Mouse (Mus musculus): ENCODE results near the gene Spice1. TPM values are rescaled to one million over a fixed set of nuclear protein-coding genes. Genes with fewer than 3 reads are reported as not detected.

Gene Spice1
- polyA plus RNA-seq, 1 experiment from 2014 or later = 45.7 TPM

GRCm38 (mm10) chr16:44421735-44422134 lies 74.8 kb downstream of the Spice1 start:
- no peaks in the 10 kb centered on the region for H3K4me1 ChIP-seq (replicated peaks; ENCODE audit: control insufficient read depth, insufficient read depth, low read length)
- no peak overlapping the region for H3K4me3 ChIP-seq (ENCODE audit: low read depth, low read length)
- H3K27me3 ChIP-seq (ENCODE audit: control insufficient read depth, insufficient read depth, low read length) = no peaks in the 10 kb centered on the region
- H3K4me2 ChIP-seq (ENCODE audit: low read depth, low read length, severe bottlenecking) = no peak overlapping the region
- ATAC-seq (replicated peaks; ENCODE audit: low FRiP score) = no peak
- no peak overlapping the region for H3K27ac ChIP-seq (ENCODE audit: low read depth, low read length)
- H3K9ac ChIP-seq (ENCODE audit: low read length) = no peak overlapping the region
- no peak for DNase-seq (ENCODE audit: low spot score)
- no peaks in the 10 kb centered on the region for H3K36me3 ChIP-seq (ENCODE audit: control insufficient read depth, insufficient read depth, low read length)
- 83% methylated on average over 8 of the region's 8 CpGs for WGBS
- no peaks in the 10 kb centered on the region for H3K9me3 ChIP-seq (ENCODE audit: control insufficient read depth, low read length)

GRCm38 (mm10) chr16:44423499-44423898 lies 76.6 kb downstream of the Spice1 start:
- H3K4me2 ChIP-seq (ENCODE audit: low read depth, low read length, severe bottlenecking) = no peak overlapping the region
- H3K27ac ChIP-seq (ENCODE audit: low read depth, low read length) = no peak overlapping the region
- H3K4me1 ChIP-seq (replicated peaks; ENCODE audit: control insufficient read depth, insufficient read depth, low read length) = no peaks in the 10 kb centered on the region
- H3K4me3 ChIP-seq (ENCODE audit: low read depth, low read length) = no peak overlapping the region
- WGBS = 59% methylated on average over 3 of the region's 3 CpGs
- no peak overlapping the region for H3K9ac ChIP-seq (ENCODE audit: low read length)
- no peaks in the 10 kb centered on the region for H3K9me3 ChIP-seq (ENCODE audit: control insufficient read depth, low read length)
- H3K36me3 ChIP-seq (ENCODE audit: control insufficient read depth, insufficient read depth, low read length) = no peaks in the 10 kb centered on the region
- no peak for DNase-seq (ENCODE audit: low spot score)
- no peaks in the 10 kb centered on the region for H3K27me3 ChIP-seq (ENCODE audit: control insufficient read depth, insufficient read depth, low read length)
- ATAC-seq (replicated peaks; ENCODE audit: low FRiP score) = no peak

- DNase-seq (ENCODE audit: low spot score) = no peak
- Histone ChIP-seq H3K27me3 (ENCODE audit: control insufficient read depth, insufficient read depth, low read length) (no peaks in the 10 kb centered on the region), H3K9ac (ENCODE audit: low read length) (no peak overlapping the region), H3K36me3 (ENCODE audit: control insufficient read depth, insufficient read depth, low read length) (no peaks in the 10 kb centered on the region), H3K4me1 (replicated peaks; ENCODE audit: control insufficient read depth, insufficient read depth, low read length) (no peaks in the 10 kb centered on the region), H3K4me3 (ENCODE audit: low read depth, low read length) (no peak overlapping the region), H3K27ac (ENCODE audit: low read depth, low read length) (no peak overlapping the region), H3K4me2 (ENCODE audit: low read depth, low read length, severe bottlenecking) (no peak overlapping the region), H3K9me3 (ENCODE audit: control insufficient read depth, low read length) (no peaks in the 10 kb centered on the region)
- 77% methylated on average over 5 of the region's 5 CpGs for WGBS
- no peak for ATAC-seq (replicated peaks; ENCODE audit: low FRiP score)
Observed at GRCm38 (mm10) chr16:44428456-44428855, 81.5 kb downstream of the Spice1 start.

- H3K27me3 ChIP-seq (ENCODE audit: control insufficient read depth, insufficient read depth, low read length) = no peaks in the 10 kb centered on the region
- H3K9me3 ChIP-seq (ENCODE audit: control insufficient read depth, low read length) = no peaks in the 10 kb centered on the region
- H3K36me3 ChIP-seq (ENCODE audit: control insufficient read depth, insufficient read depth, low read length) = no peaks in the 10 kb centered on the region
- 53% methylated on average over 7 of the region's 7 CpGs for WGBS
- H3K4me1 ChIP-seq (replicated peaks; ENCODE audit: control insufficient read depth, insufficient read depth, low read length) = no peaks in the 10 kb centered on the region
- H3K27ac ChIP-seq (ENCODE audit: low read depth, low read length) = no peak overlapping the region
- no peak overlapping the region for H3K9ac ChIP-seq (ENCODE audit: low read length)
- DNase-seq (ENCODE audit: low spot score) = no peak
- no peak overlapping the region for H3K4me2 ChIP-seq (ENCODE audit: low read depth, low read length, severe bottlenecking)
- peak; percentile 61 for ATAC-seq (replicated peaks; ENCODE audit: low FRiP score)
- no peak overlapping the region for H3K4me3 ChIP-seq (ENCODE audit: low read depth, low read length)
Observed at GRCm38 (mm10) chr16:44430021-44430420, 83.1 kb downstream of the Spice1 start.

GRCm38 (mm10) chr16:44434931-44435330 lies 88.0 kb downstream of the Spice1 start:
- no peak overlapping the region for H3K9ac ChIP-seq (ENCODE audit: low read length)
- H3K9me3 ChIP-seq (ENCODE audit: control insufficient read depth, low read length) = no peaks in the 10 kb centered on the region
- no peaks in the 10 kb centered on the region for H3K4me1 ChIP-seq (replicated peaks; ENCODE audit: control insufficient read depth, insufficient read depth, low read length)
- no peak for ATAC-seq (replicated peaks; ENCODE audit: low FRiP score)
- DNase-seq (ENCODE audit: low spot score) = no peak
- 93% methylated on average over 7 of the region's 7 CpGs for WGBS
- no peak overlapping the region for H3K4me3 ChIP-seq (ENCODE audit: low read depth, low read length)
- no peaks in the 10 kb centered on the region for H3K36me3 ChIP-seq (ENCODE audit: control insufficient read depth, insufficient read depth, low read length)
- H3K27me3 ChIP-seq (ENCODE audit: control insufficient read depth, insufficient read depth, low read length) = no peaks in the 10 kb centered on the region
- no peak overlapping the region for H3K4me2 ChIP-seq (ENCODE audit: low read depth, low read length, severe bottlenecking)
- no peak overlapping the region for H3K27ac ChIP-seq (ENCODE audit: low read depth, low read length)

- H3K9ac ChIP-seq (ENCODE audit: low read length) = no peak overlapping the region
- DNase-seq (ENCODE audit: low spot score) (no peak), ATAC-seq (replicated peaks; ENCODE audit: low FRiP score) (no peak)
- no peaks in the 10 kb centered on the region for H3K27me3 ChIP-seq (ENCODE audit: control insufficient read depth, insufficient read depth, low read length)
- no peaks in the 10 kb centered on the region for H3K36me3 ChIP-seq (ENCODE audit: control insufficient read depth, insufficient read depth, low read length)
- no peak overlapping the region for H3K27ac ChIP-seq (ENCODE audit: low read depth, low read length)
- WGBS = 67% methylated on average over 4 of the region's 4 CpGs
- no peaks in the 10 kb centered on the region for H3K4me1 ChIP-seq (replicated peaks; ENCODE audit: control insufficient read depth, insufficient read depth, low read length)
- H3K4me3 ChIP-seq (ENCODE audit: low read depth, low read length) = no peak overlapping the region
- H3K4me2 ChIP-seq (ENCODE audit: low read depth, low read length, severe bottlenecking) = no peak overlapping the region
- H3K9me3 ChIP-seq (ENCODE audit: control insufficient read depth, low read length) = no peaks in the 10 kb centered on the region
Observed at GRCm38 (mm10) chr16:44435481-44435880, 88.6 kb downstream of the Spice1 start.

Other genes starting within 250 kb of the Spice1 start
- gene Atp6v1a, start 207.4 kb upstream of the Spice1 start, polyA plus RNA-seq (2014; fragmentation: Nextera tagmentation; extraction: Ambion mirVana) = 61.3 and 65.7 TPM in 2 replicates
- 111 and 116 TPM in 2 replicates for gene Naa50, start 207.3 kb upstream of the Spice1 start, polyA plus RNA-seq (2014; fragmentation: Nextera tagmentation; extraction: Ambion mirVana)
- 5.5 and 5.8 TPM in 2 replicates for gene Usf3, start 173.9 kb upstream of the Spice1 start, polyA plus RNA-seq (2014; fragmentation: Nextera tagmentation; extraction: Ambion mirVana)
- 0.13 TPM in 1 of 2 replicates, not detected in the other for gene Sidt1, start 13.9 kb upstream of the Spice1 start, polyA plus RNA-seq (2014; fragmentation: Nextera tagmentation; extraction: Ambion mirVana)
- gene Cfap44, start 47.7 kb downstream of the Spice1 start, polyA plus RNA-seq (2014; fragmentation: Nextera tagmentation; extraction: Ambion mirVana) = 1.5 and 1.9 TPM in 2 replicates
- gene Boc, start 211.8 kb downstream of the Spice1 start, polyA plus RNA-seq (2014; fragmentation: Nextera tagmentation; extraction: Ambion mirVana) = 35.6 and 35.9 TPM in 2 replicates

Measured in forebrain, embryonic 11.5 days (tissue).